Mouse (Mus musculus): ENCODE measurements around the gene Gm12216.

DNA sequence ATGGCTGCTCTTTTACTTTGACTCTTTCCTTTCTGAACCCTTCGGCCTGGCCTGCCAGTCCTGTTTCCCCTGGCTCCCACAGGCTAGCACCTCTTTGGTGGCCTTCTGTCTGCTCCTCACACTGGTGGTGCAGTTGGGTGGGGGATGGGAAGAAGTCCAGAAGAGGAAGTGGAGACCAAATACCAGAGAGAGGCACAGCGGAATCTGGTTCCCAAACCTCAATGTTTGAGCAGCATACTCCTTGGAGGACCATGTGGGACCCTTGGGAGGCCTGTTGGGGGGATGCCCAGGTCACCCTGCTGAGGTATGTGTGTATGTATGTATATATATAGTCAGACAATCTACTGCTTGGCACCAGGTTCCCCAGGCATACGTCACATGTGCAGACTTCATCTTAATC, 65.0 kb downstream of the Gm12216 start:
- TF ChIP-seq CTCF (IDR thresholded peaks at IDR 0.05; ENCODE audit: low read depth, low read length) (no peak), POLR2A (IDR thresholded peaks at IDR 0.05; ENCODE audit: insufficient read depth, low read length) (no peak), EP300 (IDR thresholded peaks at IDR 0.05; ENCODE audit: insufficient read depth, low read depth, low read length) (no peak)
